Mouse (Mus musculus): ENCODE measurements at regions not wholly inside any gene's neighbourhood (a gene's known extent, or its start where the extent isn't known, plus 50 kb on each side); places are given as distances from the start of the nearest gene placed in this dataset.

DNA sequence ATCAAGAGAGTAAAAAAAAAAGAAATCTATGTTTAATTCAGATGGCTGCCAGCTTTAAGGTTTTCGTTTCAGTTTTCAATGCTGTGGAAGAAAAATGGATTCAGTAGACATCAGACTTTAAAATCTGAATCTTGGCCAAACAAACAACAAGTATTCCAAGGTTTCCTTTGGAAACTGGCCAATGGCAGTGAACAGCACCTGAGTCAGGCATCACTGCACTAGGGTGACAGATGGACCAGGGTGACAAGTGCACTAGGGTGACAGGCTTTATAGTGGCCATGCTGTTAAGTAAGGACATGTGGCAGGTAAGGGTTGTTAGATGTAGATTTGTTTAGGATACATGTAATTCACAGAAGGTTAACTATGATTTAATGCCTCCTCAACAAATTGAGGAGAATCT, 972.9 kb downstream of the Pdha2 start:
- DNase-seq: no peak

Data from right cerebral cortex, postnatal 14 days (tissue).